Comparison of ENCODE assay signal across 8 mouse cellular contexts in the genomic region with DNA sequence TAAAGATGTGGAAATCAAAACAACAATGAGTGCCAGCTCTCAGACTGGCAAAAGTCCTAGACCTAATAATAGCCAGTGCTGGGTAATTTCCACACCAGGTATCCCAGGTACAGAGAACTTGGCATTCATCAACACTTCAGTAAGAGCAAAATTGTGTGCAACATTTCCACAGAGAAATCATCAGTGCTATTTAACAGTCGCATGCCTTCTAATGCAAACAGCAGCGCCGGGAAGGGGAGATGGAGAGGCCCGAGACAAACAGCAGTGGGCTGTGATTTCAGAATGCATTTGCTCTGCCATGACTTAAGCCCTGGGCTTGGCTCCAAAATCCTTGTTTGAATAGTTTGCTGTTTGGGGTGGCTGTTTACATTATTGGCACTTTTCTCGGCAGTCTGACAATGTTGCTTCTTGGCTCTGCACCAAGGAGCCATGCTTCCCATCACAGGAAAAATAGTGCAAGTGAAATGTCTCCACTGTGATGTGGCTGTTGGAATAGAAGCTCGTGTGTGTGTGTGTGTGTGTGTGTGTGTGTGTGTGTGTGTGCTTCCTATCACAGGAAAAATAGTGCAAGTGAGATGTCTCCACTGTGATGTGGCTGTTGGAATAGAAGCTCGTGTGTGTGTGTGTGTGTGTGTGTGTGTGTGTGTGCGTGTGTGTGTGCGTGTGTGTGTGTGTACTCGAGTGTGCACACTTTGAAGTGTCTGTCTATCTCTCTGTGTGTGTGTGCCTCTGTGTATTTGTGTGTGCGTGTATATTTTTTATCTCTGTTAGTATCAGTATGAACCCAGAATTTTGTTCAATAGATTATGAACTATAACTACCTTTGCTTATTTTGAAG.
A peak's percentile ranks its signal among the peaks of the same experiment; 100 is the strongest.
DNase-seq lines count a peak whose midpoint lies in the region; ATAC-seq and TF ChIP-seq lines count a peak whose summit lies in the region.

No protein-coding gene starts in this region.

- H3K4me3 ChIP-seq in lung, postnatal 0 days (ENCODE audit: low read depth, low read length): no peak overlapping the region

- ATAC-seq in lung, postnatal 0 days: peak; percentile 96

- H3K9ac ChIP-seq in lung, postnatal 0 days (replicated peaks; ENCODE audit: low read depth): no peak overlapping the region

- DNase-seq in adrenal gland, postnatal 10 days: peak; percentile 37
- no peak for DNase-seq in adrenal gland, postnatal 25 days
- peak; percentile 3 for DNase-seq in retina, postnatal 7 days (ENCODE audit: low read depth, low spot score)
- DNase-seq in retina, postnatal 1 day: no peak
- DNase-seq in kidney, postnatal 14 days: peak; percentile 41
- peak; percentile 96 for DNase-seq in lung, postnatal 0 days (ENCODE audit: low spot score)
- DNase-seq in urinary bladder, postnatal 36 days (ENCODE audit: low spot score in 2 of 2): peak; percentile 9 to 30
- DNase-seq in adrenal gland, postnatal 36 days: no peak

- WGBS in lung, postnatal 0 days: 28% methylated on average over 11 of the region's 11 CpGs

- no peaks in the 10 kb centered on the region for H3K36me3 ChIP-seq in lung, postnatal 0 days (ENCODE audit: insufficient read depth, low read length)

- no peaks in the 10 kb centered on the region for H3K4me1 ChIP-seq in lung, postnatal 0 days (ENCODE audit: insufficient read depth, low read depth, low read length)

- H3K27ac ChIP-seq in lung, postnatal 0 days (ENCODE audit: low read length): no peak overlapping the region

- no peaks in the 10 kb centered on the region for H3K27me3 ChIP-seq in lung, postnatal 0 days (replicated peaks; ENCODE audit: insufficient read depth, low read length)

- H3K4me2 ChIP-seq in lung, postnatal 0 days (replicated peaks; ENCODE audit: low read depth, low read length): 0 out of 2 replicates have a peak overlapping the region, but pooled peaks have one; percentile 14

- peak; percentile 95 for TF ChIP-seq EP300 in lung, postnatal 0 days (IDR thresholded peaks at IDR 0.05)

- no peak for TF ChIP-seq CTCF in lung, postnatal 0 days (IDR thresholded peaks at IDR 0.05)

- H3K9me3 ChIP-seq in lung, postnatal 0 days (ENCODE audit: low read length): no peaks in the 10 kb centered on the region

Comparison
In these comparisons a context has a peak if more than half of its experiments do, and no peak if none do; other contexts are left out.
1. DNase-seq: peak in adrenal gland, postnatal 10 days (single experiment), retina, postnatal 7 days (single experiment), kidney, postnatal 14 days (single experiment), lung, postnatal 0 days (single experiment) and urinary bladder, postnatal 36 days (2 of 2); none in adrenal gland, postnatal 25 days (single experiment), retina, postnatal 1 day (single experiment) and adrenal gland, postnatal 36 days (0 of 2).